Mouse (Mus musculus): ENCODE data around the gene Pstk. TPM values are rescaled to one million over a fixed set of nuclear protein-coding genes. Genes with fewer than 3 reads are reported as not detected.
"Not testable (repeated sequence)": the region's sequence is repeated elsewhere in the genome, so short reads cannot be mapped to it uniquely, and the experiment has no call there.

Gene Pstk
- total and polyA plus RNA-seq, 2 experiments = 26.2 to 26.7 TPM

DNA sequence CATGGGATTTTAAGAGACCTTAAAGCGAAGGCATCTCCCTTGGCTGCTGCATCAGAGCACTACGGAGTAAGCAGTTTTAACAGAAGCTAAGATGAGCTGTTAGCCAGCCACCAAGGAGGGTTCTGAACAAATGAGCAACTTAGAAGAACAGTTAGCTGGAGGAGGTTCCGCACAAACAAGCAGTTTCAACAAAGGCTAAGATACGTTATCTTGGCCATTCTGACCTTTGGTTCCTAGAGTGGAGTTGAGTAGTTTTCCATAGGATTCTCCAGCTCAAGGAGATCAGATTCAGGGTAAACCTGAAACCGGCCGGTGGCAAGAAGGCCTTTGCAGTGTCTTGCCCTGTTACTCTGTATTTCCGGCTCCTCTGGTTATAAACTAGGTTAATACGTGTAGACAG, 6.8 kb upstream of the Pstk start:
- no peak for DNase-seq (ENCODE audit: extremely low read depth, low read depth, low spot score)
- H3K36me3 ChIP-seq (ENCODE audit: control insufficient read depth, insufficient read depth, low read length) = no peaks in the 10 kb centered on the region
- no peak overlapping the region for H3K9ac ChIP-seq (ENCODE audit: low read depth, low read length)
- H3K27ac ChIP-seq (replicated peaks; ENCODE audit: insufficient read depth, low read depth, low read length) = no peak overlapping the region
- no peaks in the 10 kb centered on the region for H3K27me3 ChIP-seq (ENCODE audit: control insufficient read depth, insufficient read depth, low read length)
- 96% methylated on average over 8 of the region's 8 CpGs for WGBS
- H3K79me2 ChIP-seq (ENCODE audit: control insufficient read depth, insufficient read depth, low read length) = no peaks in the 10 kb centered on the region
- peaks cover 7% of the 10 kb centered on the region for H3K4me1 ChIP-seq (ENCODE audit: control insufficient read depth, insufficient read depth, low read length)
- no peak overlapping the region for H3K4me3 ChIP-seq (ENCODE audit: insufficient read depth, low read depth, low read length)
- no peak for TF ChIP-seq POLR2A (IDR thresholded peaks at IDR 0.05; ENCODE audit: extremely low read depth, insufficient read depth, low read length)
- no peak for TF ChIP-seq CTCF (IDR thresholded peaks at IDR 0.05; ENCODE audit: low read depth, low read length)

DNA sequence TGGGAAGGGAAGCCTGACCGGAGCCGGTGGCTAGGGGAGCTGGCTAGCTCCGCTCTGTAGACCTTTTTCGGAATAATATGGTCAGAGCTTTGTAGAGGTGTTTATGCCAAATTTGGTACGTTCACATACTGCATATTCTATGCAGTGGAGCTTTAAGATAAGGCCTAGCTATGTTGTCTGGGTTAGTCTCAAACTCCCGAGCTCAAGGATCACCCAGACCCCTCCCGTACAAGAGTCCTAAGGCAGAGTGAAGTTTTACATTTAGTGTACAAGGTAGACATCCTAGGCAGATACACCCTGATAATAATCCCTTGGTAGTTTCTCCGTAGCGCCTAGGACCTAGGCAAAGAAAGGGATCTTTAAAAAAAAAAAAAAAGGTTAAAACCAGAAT, 524 bp downstream of the Pstk start:
- Histone ChIP-seq H3K27me3 (ENCODE audit: control insufficient read depth, insufficient read depth, low read length) (no peaks in the 10 kb centered on the region), H3K4me1 (ENCODE audit: control insufficient read depth, insufficient read depth, low read length) (peaks cover 3% of the 10 kb centered on the region; the same call in 1 of the 2 replicates), H3K79me2 (ENCODE audit: control insufficient read depth, insufficient read depth, low read length) (peaks cover 4% of the 10 kb centered on the region; the same call in 1 of the 2 replicates), H3K36me3 (ENCODE audit: control insufficient read depth, insufficient read depth, low read length) (peaks cover 1% of the 10 kb centered on the region; the same call in 1 of the 2 replicates), H3K9ac (ENCODE audit: low read depth, low read length) (peak overlapping the region; percentile 80), H3K4me3 (ENCODE audit: insufficient read depth, low read depth, low read length) (peak overlapping the region; percentile 68), H3K27ac (replicated peaks; ENCODE audit: insufficient read depth, low read depth, low read length) (peak overlapping the region; percentile 62)
- no peak for DNase-seq (ENCODE audit: extremely low read depth, low read depth, low spot score)
- TF ChIP-seq POLR2A (IDR thresholded peaks at IDR 0.05; ENCODE audit: extremely low read depth, insufficient read depth, low read length) (no peak), CTCF (IDR thresholded peaks at IDR 0.05; ENCODE audit: low read depth, low read length) (no peak)
- 7% methylated on average over 9 of the region's 9 CpGs for WGBS

DNA sequence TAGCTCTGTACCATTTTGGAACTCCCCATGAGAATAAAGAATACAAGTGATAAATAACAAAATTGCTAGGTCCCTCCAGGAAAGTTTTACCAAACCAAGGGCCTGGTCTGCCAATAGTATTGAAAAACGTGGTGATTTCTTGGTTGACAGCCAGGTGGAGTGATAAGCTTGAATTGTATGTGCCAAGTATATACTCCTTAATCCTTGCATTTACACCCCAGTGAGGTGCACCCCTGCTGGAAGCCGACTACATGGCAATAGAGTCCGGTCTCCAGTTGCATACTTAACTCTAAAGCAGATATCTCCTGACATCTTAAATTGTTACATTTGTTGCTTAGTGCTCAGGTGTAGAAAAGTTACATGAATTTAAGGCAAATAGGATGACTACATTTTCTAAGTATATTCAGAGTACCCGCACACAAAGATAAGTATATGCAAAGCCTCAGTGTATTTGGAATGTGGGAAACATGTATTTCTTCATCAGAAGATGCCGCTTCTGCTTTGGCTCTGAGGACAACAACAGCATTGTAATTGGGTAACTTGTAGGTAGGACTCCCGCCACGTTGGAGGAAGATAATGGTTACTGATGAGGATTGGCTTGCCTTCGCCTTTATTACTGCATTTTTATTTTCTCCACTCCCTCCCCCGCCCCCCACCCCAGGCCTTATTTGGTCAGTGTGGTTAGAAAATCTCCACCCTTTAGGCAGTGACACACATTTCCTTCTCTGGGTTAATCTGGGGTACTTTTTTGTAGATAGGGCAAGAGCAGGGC, 1.1 kb downstream of the Pstk start:
- peak; percentile 30 for DNase-seq (ENCODE audit: extremely low read depth, low read depth, low spot score)
- peaks cover 3% of the 10 kb centered on the region; the same call in 1 of the 2 replicates for H3K4me1 ChIP-seq (ENCODE audit: control insufficient read depth, insufficient read depth, low read length)
- H3K4me3 ChIP-seq (ENCODE audit: insufficient read depth, low read depth, low read length) = no peak overlapping the region
- WGBS = 77% methylated on average over 9 of the region's 9 CpGs
- no peaks in the 10 kb centered on the region for H3K27me3 ChIP-seq (ENCODE audit: control insufficient read depth, insufficient read depth, low read length)
- TF ChIP-seq CTCF (IDR thresholded peaks at IDR 0.05; ENCODE audit: low read depth, low read length) (no peak), POLR2A (IDR thresholded peaks at IDR 0.05; ENCODE audit: extremely low read depth, insufficient read depth, low read length) (no peak)
- H3K27ac ChIP-seq (replicated peaks; ENCODE audit: insufficient read depth, low read depth, low read length) = no peak overlapping the region
- H3K9ac ChIP-seq (ENCODE audit: low read depth, low read length) = no peak overlapping the region
- H3K36me3 ChIP-seq (ENCODE audit: control insufficient read depth, insufficient read depth, low read length) = peaks cover 1% of the 10 kb centered on the region; the same call in 1 of the 2 replicates
- peaks cover 4% of the 10 kb centered on the region; the same call in 1 of the 2 replicates for H3K79me2 ChIP-seq (ENCODE audit: control insufficient read depth, insufficient read depth, low read length)

DNA sequence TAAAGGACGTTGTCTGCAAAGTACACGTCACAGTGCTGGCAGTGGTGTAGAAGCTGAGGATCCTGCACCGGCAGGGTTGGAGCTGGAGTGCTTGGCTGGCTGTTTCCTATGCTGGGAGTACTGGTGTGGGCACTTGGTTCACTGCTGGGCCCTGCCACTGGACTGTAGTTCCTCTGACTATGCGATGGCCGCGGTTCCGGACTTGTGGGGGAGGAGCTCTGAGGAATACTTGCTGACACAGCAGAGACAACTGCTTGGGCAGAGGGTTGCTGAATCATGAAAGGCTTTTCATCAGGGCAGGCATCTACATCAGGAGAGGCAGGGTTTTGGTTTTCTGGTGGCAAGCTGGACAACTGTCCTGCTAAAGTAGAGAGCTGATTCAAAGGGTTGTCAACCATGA, 20.8 kb downstream of the Pstk start:
- H3K36me3 ChIP-seq (ENCODE audit: control insufficient read depth, insufficient read depth, low read length) = peaks cover 34% of the 10 kb centered on the region
- not testable (repeated sequence) for H3K9ac ChIP-seq (ENCODE audit: low read depth, low read length); DNase-seq (ENCODE audit: extremely low read depth, low read depth, low spot score); H3K4me3 ChIP-seq (ENCODE audit: insufficient read depth, low read depth, low read length); H3K27ac ChIP-seq (replicated peaks; ENCODE audit: insufficient read depth, low read depth, low read length); H3K4me1 ChIP-seq (ENCODE audit: control insufficient read depth, insufficient read depth, low read length); H3K79me2 ChIP-seq (ENCODE audit: control insufficient read depth, insufficient read depth, low read length); H3K27me3 ChIP-seq (ENCODE audit: control insufficient read depth, insufficient read depth, low read length)
- WGBS = 83% methylated on average over 7 of the region's 7 CpGs

DNA sequence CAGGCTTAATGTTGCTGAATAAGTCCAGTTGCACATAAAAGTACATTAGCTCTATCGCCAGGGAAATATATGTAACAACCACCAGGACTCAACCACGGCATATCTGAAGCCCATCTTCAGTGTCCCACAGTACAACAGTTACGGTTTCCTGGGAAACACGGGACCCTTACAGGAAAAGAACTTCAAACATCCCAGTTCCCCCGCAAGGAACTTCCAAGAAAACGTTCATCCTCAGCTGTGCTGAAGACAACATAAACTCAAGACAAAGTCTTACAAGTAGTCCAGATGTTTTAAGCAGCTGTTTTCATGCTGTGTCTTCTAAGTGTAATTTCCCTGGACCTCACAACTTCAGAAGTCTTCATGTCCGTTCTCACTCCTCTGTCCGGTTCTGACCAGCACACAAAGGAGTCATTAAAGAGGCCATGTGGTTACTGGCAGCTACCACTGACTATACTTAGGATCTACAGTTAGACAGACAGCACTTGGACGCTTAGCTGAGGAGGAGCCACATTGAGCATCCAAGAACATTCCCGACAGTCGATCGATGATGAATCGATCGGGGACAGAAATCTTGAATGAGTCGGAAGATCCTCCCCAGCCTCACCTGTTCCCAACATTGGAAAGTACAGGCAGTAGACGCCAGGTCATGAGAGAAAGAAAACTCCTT, 38.5 kb downstream of the Pstk start:
- H3K27me3 ChIP-seq (ENCODE audit: control insufficient read depth, insufficient read depth, low read length) = no peaks in the 10 kb centered on the region
- H3K9ac ChIP-seq (ENCODE audit: low read depth, low read length) = peak overlapping the region; percentile 95
- H3K4me3 ChIP-seq (ENCODE audit: insufficient read depth, low read depth, low read length) = peak overlapping the region; percentile 81
- 11% methylated on average over 16 of the region's 16 CpGs for WGBS
- peaks cover 18% of the 10 kb centered on the region for H3K79me2 ChIP-seq (ENCODE audit: control insufficient read depth, insufficient read depth, low read length)
- H3K36me3 ChIP-seq (ENCODE audit: control insufficient read depth, insufficient read depth, low read length) = no peaks in the 10 kb centered on the region
- H3K4me1 ChIP-seq (ENCODE audit: control insufficient read depth, insufficient read depth, low read length) = peaks cover 12% of the 10 kb centered on the region
- DNase-seq (ENCODE audit: extremely low read depth, low read depth, low spot score) = peak; percentile 56
- H3K27ac ChIP-seq (replicated peaks; ENCODE audit: insufficient read depth, low read depth, low read length) = peak overlapping the region; percentile 65; the same call in 1 of the 2 replicates
- TF ChIP-seq POLR2A (IDR thresholded peaks at IDR 0.05; ENCODE audit: extremely low read depth, insufficient read depth, low read length) = no peak
- no peak for TF ChIP-seq CTCF (IDR thresholded peaks at IDR 0.05; ENCODE audit: low read depth, low read length)

DNA sequence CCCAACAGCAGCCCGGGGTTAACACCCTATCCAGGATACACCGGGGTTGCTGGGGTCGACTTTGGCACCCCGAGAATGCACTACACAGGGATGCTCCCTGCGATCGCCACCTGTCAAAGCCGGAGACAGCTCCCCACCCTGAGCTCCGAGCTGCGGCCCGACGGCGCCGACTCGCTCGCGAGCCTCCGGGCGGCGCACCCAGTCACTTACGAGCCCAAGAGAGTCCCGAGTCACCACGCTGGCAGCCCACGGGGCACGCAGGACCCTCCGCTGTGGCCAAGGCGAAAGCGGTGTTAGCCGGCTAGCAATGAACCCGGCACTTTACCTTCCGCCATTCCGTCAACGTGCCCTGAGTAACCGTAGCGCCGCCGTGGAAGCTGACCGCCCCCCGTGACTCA, 39.0 kb downstream of the Pstk start:
- TF ChIP-seq POLR2A (IDR thresholded peaks at IDR 0.05; ENCODE audit: extremely low read depth, insufficient read depth, low read length) (no peak), CTCF (IDR thresholded peaks at IDR 0.05; ENCODE audit: low read depth, low read length) (no peak)
- H3K4me1 ChIP-seq (ENCODE audit: control insufficient read depth, insufficient read depth, low read length) = peaks cover 12% of the 10 kb centered on the region
- peak overlapping the region; percentile 81 for H3K4me3 ChIP-seq (ENCODE audit: insufficient read depth, low read depth, low read length)
- H3K9ac ChIP-seq (ENCODE audit: low read depth, low read length) = peak overlapping the region; percentile 95
- no peak for DNase-seq (ENCODE audit: extremely low read depth, low read depth, low spot score)
- peaks cover 18% of the 10 kb centered on the region for H3K79me2 ChIP-seq (ENCODE audit: control insufficient read depth, insufficient read depth, low read length)
- H3K36me3 ChIP-seq (ENCODE audit: control insufficient read depth, insufficient read depth, low read length) = no peaks in the 10 kb centered on the region
- H3K27me3 ChIP-seq (ENCODE audit: control insufficient read depth, insufficient read depth, low read length) = no peaks in the 10 kb centered on the region
- under 1% methylated on average over 38 of the region's 38 CpGs for WGBS
- peak overlapping the region; percentile 65 for H3K27ac ChIP-seq (replicated peaks; ENCODE audit: insufficient read depth, low read depth, low read length)
